Mouse (Mus musculus) urinary bladder, postnatal 36 days (tissue): ENCODE results near the gene Pogz.
"Not testable (repeated sequence)": the region's sequence is repeated elsewhere in the genome, so short reads cannot be mapped to it uniquely, and the experiment has no call there.

Source experiments
- DNase-seq, 2 experiments: peaks; one replicate each; pipeline ENCODE4 v3.0.0; 2022; ENCODE audit warnings: low spot score in 2 of 2, mixed read lengths in 1 of 2

The Pogz gene

GRCm38 (mm10) chr3:94832701-94833100, 4.7 kb upstream of the Pogz start:
- no peak for DNase-seq

- no peak for DNase-seq
Measured at GRCm38 (mm10) chr3:94833358-94833757, 4.0 kb upstream of the Pogz start.

GRCm38 (mm10) chr3:94835396-94835795, 2.0 kb upstream of the Pogz start:
- no peak for DNase-seq

GRCm38 (mm10) chr3:94837959-94838496, 661 bp downstream of the Pogz start:
- peak; percentile 68 to 80 for DNase-seq

GRCm38 (mm10) chr3:94838631-94839030, 1.3 kb downstream of the Pogz start:
- no peak for DNase-seq

GRCm38 (mm10) chr3:94839101-94839500, 1.7 kb downstream of the Pogz start:
- no peak for DNase-seq

- no peak for DNase-seq
Measured at GRCm38 (mm10) chr3:94847382-94847781, 10.0 kb downstream of the Pogz start.

- DNase-seq: peak; percentile 55 to 59
Measured at GRCm38 (mm10) chr3:94849338-94849737, 12.0 kb downstream of the Pogz start.

GRCm38 (mm10) chr3:94851731-94852130, 14.4 kb downstream of the Pogz start:
- no peak for DNase-seq

GRCm38 (mm10) chr3:94852215-94852614, 14.8 kb downstream of the Pogz start:
- no peak for DNase-seq

- no peak for DNase-seq
Measured at GRCm38 (mm10) chr3:94859471-94859870, 22.1 kb downstream of the Pogz start.

GRCm38 (mm10) chr3:94869011-94869410, 31.6 kb downstream of the Pogz start:
- DNase-seq: no peak

- DNase-seq: no peak
Measured at GRCm38 (mm10) chr3:94878618-94879017, 41.3 kb downstream of the Pogz start.

- DNase-seq: no peak
Measured at GRCm38 (mm10) chr3:94881840-94882239, 44.5 kb downstream of the Pogz start.

GRCm38 (mm10) chr3:94882579-94882978, 45.2 kb downstream of the Pogz start:
- no peak for DNase-seq

GRCm38 (mm10) chr3:94886316-94887224, 49.2 kb downstream of the Pogz start, which contains the start of gene Psmb4:
Gene Psmb4 (minus strand): TSS chr3:94886961.
- DNase-seq: peak; percentile 84 to 86

- DNase-seq: peak in 1 of 2 experiments; percentile 26
Measured at GRCm38 (mm10) chr3:94888595-94888994, 51.2 kb downstream of the Pogz start.

- no peak for DNase-seq
Measured at GRCm38 (mm10) chr3:94894076-94894475, 56.7 kb downstream of the Pogz start.

GRCm38 (mm10) chr3:94902747-94903146, 65.4 kb downstream of the Pogz start:
- DNase-seq: peak; percentile 48 to 56

- not testable (repeated sequence) for DNase-seq
Measured at GRCm38 (mm10) chr3:94904759-94905158, 67.4 kb downstream of the Pogz start.

- DNase-seq: no peak
Measured at GRCm38 (mm10) chr3:94906482-94906881, 69.1 kb downstream of the Pogz start.

GRCm38 (mm10) chr3:94911050-94911693, 73.8 kb downstream of the Pogz start:
- DNase-seq: no peak

GRCm38 (mm10) chr3:94913801-94914200, 76.4 kb downstream of the Pogz start:
- no peak for DNase-seq
